Mouse (Mus musculus) thymus, postnatal 0 days (tissue): ENCODE data around the gene Syn3. TPM values are rescaled to one million over a fixed set of nuclear protein-coding genes. Genes with fewer than 3 reads are reported as not detected.

ENCODE experiments used
- DNase-seq: peaks from one replicate; pipeline ENCODE4 v3.0.0-alpha.2; 2015; ENCODE audit warnings: low spot score
- polyA plus RNA-seq: library from polyadenylated mRNA; unstranded; fragments of >200 nt; fragmentation: Nextera tagmentation; extraction: Ambion mirVana; gene quantifications from 2 replicates; pipeline ENCODE4 v1.2.1, GENCODE M21; 2015

Syn3 gene
- polyA plus RNA-seq, 1 experiment from 2014 or later: 0.98 TPM

GRCm38 (mm10) chr10:86281238-86281637, 217.5 kb downstream of the Syn3 start:
- no peak for DNase-seq

- DNase-seq: no peak
These were observed 219.0 kb downstream of the Syn3 start for GRCm38 (mm10) chr10:86279579-86280168.

- DNase-seq: no peak
These were observed 220.2 kb downstream of the Syn3 start for GRCm38 (mm10) chr10:86278481-86278880.

- DNase-seq: no peak
These were observed 221.4 kb downstream of the Syn3 start for GRCm38 (mm10) chr10:86277327-86277726.

- no peak for DNase-seq
These were observed 223.1 kb downstream of the Syn3 start for GRCm38 (mm10) chr10:86275585-86275984.

GRCm38 (mm10) chr10:86273410-86274191, 225.1 kb downstream of the Syn3 start:
- DNase-seq: no peak

- DNase-seq: no peak
These were observed 225.9 kb downstream of the Syn3 start for GRCm38 (mm10) chr10:86272826-86273225.

- no peak for DNase-seq
These were observed 228.4 kb downstream of the Syn3 start for GRCm38 (mm10) chr10:86270254-86270653.

GRCm38 (mm10) chr10:86264618-86265017, 234.1 kb downstream of the Syn3 start:
- DNase-seq: no peak

- DNase-seq: no peak
These were observed 237.0 kb downstream of the Syn3 start for GRCm38 (mm10) chr10:86261725-86262124.

- no peak for DNase-seq
These were observed 239.7 kb downstream of the Syn3 start for GRCm38 (mm10) chr10:86258992-86259391.

GRCm38 (mm10) chr10:86258046-86258445, 240.7 kb downstream of the Syn3 start:
- DNase-seq: no peak

GRCm38 (mm10) chr10:86257045-86257444, 241.7 kb downstream of the Syn3 start:
- DNase-seq: no peak

- no peak for DNase-seq
These were observed 242.5 kb downstream of the Syn3 start for GRCm38 (mm10) chr10:86256221-86256620.

GRCm38 (mm10) chr10:86250149-86250922, 248.4 kb downstream of the Syn3 start:
- DNase-seq: no peak

- no peak for DNase-seq
These were observed 249.4 kb downstream of the Syn3 start for GRCm38 (mm10) chr10:86249283-86249682.

GRCm38 (mm10) chr10:86248807-86249206, 249.9 kb downstream of the Syn3 start:
- DNase-seq: no peak

- DNase-seq: no peak
These were observed 250.5 kb downstream of the Syn3 start for GRCm38 (mm10) chr10:86248131-86248740.

- DNase-seq: no peak
These were observed 253.3 kb downstream of the Syn3 start for GRCm38 (mm10) chr10:86245396-86245795.

- DNase-seq: no peak
These were observed 255.2 kb downstream of the Syn3 start for GRCm38 (mm10) chr10:86243525-86243924.

- DNase-seq: no peak
These were observed 256.0 kb downstream of the Syn3 start for GRCm38 (mm10) chr10:86242721-86243120.

GRCm38 (mm10) chr10:86230006-86230405, 268.7 kb downstream of the Syn3 start:
- no peak for DNase-seq
